Mouse (Mus musculus): ENCODE results near the gene D17Wsu92e.
A peak's percentile ranks its signal among the peaks of the same experiment; 100 is the strongest.
"Not testable (repeated sequence)": the region's sequence is repeated elsewhere in the genome, so short reads cannot be mapped to it uniquely, and the experiment has no call there.

Gene D17Wsu92e

DNA sequence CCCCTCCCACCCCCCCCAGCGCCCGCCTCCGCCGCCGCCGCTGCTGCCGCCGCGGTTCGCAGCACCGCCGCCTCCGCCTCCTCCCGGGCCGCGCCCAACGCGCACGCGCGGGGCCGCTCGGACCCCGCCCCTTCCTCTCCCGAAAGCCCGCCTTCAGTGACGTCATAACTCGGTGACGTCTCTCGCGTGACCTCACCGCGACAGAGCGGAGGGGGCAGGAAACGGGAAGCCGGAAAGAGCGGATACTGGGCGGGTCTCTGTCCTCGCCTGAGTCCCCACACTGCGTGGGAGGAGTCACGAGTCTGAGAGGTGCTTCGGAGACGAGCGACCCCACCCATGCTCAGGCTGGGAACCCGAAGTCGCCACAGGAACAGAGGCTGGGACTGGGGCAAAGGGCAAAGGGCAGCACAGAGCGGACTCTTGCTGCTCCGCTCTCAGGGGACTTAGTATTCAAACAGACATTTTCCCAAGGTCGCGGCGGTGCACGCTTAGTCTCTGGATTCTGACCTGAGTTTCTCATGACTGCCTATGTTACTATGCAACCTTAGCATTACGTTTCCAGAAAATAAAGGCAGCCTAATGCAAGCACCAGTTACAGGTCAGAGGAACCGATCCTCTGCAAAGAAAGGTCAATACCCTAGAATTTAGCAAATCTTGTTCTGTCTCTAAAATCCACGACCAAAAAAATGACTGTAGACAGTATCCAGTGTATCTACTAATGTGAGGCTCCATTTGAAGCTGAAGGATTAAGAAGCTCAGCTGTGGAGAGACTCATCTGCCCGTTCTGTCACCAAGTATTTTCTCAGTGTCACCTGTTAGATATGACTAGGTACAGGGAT is at the start of gene D17Wsu92e:
TSS of gene D17Wsu92e (minus strand) at position 81 of the 839 bp plus-strand sequence.
- peak; percentile 99 for DNase-seq

DNA sequence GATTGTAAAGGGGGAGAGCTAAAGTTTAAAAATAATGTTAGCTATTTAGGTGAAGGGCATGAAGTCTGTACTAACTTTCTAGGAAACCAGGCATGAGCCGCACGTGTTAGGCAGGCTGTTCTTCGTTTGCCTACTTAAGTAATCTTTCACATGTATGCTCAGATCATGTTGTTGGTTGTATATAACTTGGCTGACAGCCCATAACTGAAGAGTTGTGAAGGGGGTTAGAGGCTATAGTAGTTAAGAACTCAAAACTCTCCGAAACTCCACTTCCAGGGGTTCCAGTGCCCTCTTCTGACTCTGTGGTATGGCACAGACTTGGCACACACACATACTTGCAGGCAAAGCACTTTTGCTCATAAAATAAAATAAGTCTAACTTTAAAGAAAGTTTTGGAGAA is 46.3 kb upstream of the D17Wsu92e start:
- DNase-seq: no peak

DNA sequence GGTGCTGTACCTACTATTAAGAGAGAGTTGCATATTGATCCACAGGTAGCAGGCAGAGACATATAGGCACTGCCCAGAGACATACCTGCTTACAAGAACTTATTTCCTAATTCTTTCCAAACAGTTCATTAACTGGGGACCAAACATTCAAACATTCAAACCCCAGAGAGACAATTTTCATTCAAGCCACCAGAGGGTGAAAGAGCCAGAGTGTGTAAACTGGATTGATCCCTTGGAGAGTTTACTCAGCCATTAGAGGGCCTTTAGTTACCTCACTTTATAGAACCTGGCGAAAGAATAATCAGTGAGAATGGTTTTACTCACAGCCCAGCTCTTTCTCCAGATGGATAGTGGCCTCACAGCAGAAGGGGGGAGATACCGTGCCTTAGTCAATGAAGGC is 45.0 kb upstream of the D17Wsu92e start:
- no peak for DNase-seq

DNA sequence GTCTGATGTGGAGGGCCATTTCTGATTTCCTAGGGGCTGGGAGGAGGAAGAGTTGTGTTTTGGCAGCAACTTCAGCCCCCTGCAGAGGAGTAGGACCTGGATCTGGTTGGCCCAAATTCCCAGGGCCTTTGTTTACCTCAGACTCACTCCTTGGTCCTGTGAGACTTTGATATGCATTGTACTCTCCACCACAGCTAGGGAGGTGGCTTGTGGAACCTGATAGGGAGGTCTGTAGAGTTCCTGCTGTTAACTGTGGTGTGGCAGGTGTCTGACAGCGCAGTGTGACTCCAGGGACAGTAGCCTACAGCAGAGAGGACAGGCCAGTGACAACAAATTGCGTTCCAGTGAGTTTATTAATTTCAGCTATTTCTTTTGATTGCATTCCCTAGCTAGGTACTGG is 38.7 kb upstream of the D17Wsu92e start:
- no peak for DNase-seq

DNA sequence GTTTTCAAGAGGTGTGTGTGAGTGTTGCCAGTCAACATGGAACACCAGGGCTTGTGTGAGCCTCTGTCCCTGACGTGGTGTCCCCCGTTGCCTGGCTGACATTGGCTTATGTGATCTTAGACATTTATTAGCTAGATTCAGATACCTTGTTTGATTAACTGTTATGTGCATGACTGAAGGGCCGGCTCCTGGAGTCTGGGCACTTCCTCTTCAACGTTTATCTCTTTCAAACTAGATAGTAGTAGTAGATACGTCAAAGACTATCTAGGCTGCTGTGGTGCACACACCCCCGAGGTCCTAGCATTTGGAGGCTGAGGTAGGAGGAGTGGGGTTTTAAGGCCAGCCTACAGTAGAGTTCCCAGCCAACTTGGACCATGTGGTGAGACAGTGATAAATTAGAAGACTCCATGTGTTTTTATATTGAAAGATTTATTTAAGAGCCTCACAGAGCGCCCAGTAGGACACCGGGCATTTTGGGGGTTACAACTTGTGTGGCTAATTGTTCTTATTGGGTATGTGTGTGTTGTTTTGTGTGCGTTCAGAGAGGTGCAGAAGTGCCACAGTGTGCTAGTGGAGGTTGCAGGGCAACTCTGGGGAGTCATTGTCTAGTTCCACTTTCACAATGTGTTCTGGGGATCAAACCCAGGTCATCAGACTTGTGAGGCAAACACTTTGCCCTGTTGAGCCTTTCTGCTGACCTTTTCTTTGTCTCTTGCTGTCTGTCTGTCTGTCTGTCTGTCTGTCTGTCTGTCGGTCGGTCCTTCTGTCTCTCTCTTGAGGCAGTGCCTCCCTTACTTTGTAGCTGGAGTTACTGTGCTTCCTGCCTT is 37.4 kb upstream of the D17Wsu92e start:
- no peak for DNase-seq

DNA sequence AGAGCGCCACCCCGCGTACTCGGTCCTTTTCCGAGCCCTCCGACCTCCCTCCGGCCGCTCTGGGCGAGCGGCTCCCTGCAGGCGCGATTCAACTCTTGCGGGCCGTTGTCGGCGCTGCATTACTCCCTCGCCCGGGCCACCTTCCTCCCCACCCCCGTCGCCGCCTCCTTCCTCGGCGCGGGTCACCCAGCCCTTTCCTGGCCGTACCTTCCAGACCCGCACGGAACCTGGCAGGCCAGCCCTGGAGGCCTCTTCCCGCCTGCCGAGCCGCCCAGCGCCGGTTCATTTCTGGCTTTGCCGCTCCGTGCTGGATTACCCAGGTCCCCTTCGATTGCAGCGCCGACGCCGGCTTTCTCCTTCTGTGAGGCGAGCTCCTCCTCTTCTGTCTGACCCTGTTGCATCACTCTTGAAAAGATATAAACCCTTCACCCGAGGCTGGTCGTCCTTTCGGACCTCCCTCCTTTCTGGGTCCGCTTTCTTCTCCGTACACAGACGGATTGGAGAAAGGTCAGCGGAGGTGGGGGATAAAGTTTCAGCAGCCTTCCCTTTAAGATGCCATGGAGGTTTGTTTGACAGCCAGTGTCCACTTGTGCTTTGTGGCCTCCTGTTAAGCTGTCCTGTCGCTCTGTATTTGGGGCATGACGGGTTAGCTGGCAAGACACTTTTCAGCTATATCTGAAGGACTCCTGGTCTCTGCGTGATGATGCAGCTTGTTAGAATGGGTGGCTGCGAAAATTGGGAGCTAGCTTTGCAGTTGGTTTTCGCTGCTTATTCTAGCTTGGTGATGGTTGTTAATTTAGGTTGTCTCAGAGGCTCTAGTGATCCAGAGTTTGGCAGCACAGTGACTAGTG is 36.6 kb upstream of the D17Wsu92e start:
- peak; percentile 57 for DNase-seq

DNA sequence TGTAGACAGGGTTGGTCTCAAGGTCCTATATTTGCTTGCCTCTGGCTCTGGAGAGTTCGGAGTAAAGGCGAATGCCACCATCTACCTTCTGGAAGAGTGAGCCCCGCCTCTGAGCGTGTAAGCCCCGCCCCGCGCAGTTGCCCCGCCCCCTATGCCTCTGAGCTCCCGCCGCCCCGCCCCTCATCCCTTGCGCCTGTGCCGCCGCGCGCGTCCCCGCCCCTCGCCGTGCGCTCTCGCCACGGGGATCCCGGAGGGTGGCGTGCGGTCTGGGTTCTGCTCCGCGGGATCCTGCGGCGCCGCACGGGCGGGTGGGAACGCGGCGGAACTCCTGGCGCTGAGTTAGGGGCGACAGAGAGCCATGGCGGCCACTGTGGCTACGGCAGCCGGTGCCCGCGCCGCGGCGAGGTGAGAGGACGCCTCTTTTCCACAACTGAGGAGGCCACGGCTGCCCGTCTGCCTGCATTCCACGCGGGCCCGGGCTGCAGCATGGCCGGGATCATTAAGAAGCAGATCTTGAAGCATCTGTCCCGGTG is 35.9 kb upstream of the D17Wsu92e start, which contains the start of gene Uhrf1bp1:
TSS of gene Uhrf1bp1 (plus strand) at position 177 of the 533 bp plus-strand sequence.
- DNase-seq: peak; percentile 90

DNA sequence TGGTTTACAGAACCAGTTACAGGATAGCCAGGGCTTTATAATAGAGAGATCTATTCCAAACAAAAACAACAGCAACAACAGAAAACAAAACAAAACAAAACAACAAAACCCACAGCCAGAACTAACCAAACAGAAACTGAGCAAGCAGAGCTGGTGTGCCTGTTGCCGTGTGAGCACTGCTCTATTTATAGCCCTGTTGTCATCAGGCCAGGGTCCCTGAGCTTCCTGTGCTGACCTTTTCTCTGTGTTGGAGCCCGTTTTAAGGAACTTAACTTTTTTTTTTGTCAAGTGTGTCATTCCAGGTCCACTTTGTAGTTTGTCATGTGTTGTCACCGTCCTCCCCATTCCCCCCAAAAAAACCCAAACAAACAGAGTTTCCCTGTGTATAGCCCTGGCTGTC is 30.6 kb upstream of the D17Wsu92e start:
- no peak for DNase-seq

DNA sequence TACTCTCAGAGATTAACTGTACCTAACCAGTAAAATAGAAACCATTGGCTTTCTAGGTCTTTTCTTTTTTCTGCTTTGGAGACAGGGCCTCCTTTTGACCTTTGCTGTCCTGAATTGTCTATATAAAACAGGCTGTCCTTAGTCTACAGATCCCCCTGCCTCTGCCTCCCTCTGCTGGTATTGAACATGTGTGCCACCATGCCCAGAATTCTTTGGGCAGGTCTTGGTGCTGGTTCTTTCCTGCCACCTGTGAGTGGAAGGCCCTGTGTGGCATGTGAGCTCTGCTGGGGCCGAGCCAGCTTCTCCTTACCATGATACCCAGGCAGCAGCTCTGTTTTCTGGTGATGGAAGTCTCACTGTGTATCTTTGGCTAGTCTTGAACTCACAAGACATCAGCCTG is 27.9 kb upstream of the D17Wsu92e start:
- DNase-seq: no peak

DNA sequence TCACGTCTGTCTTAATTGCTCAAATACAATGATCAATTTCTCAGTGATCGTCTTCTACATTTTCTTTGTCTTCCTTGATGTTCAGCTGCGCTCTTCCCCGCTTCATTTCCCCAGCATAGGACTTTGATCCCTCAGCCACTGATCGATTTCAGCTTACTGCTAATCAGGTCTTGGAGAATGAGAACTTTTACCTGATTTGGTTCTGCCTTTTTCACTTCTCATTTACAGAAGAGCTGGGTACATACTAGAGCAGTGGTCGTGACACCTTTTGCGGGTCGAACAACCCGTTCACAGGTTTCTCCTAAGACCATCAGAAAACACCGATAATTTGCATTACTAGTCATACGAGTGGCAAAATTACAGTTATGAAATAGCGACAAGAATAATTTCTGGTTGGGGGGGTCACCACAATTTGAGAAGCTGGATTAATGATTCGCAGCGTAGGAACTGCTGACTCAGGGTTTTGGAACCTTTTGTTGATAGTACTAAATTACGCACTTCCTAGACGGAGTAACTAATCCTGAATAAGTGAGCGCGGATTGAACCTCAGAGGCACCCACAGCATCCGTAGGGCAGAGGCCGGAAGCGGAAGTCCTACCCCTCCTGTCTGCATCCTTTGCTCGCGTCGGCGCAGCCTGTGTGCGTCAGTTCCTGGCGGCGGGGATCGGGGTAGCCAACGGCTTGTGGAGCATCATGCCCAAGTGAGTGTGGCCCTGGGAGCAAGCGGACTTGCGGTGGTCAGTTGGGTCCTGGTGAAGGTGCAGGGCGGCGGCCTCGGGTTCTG is 19.2 kb upstream of the D17Wsu92e start:
- peak; percentile 91 for DNase-seq

DNA sequence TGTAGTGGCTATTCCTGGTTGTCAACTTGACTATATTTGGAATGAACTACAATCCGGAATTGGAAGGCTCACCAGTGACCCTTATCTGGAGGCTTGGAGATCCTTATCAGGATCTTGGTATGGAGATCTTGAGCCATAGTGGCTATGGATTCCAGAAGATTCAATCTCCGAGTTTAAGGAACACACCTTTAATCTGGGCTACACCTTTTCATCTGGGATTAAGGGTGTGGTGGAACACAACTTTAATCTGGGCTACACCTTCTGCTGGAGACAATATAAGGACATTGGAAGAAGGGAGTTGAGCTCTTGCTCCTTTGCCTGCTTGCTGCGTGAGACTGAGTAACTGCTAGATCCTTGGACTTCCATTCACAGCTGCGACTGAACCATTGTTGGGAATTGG is 17.4 kb upstream of the D17Wsu92e start, which contains the start of gene Snrpc:
TSS of gene Snrpc (plus strand) at position 301 of the 400 bp plus-strand sequence.
- not testable (repeated sequence) for DNase-seq

DNA sequence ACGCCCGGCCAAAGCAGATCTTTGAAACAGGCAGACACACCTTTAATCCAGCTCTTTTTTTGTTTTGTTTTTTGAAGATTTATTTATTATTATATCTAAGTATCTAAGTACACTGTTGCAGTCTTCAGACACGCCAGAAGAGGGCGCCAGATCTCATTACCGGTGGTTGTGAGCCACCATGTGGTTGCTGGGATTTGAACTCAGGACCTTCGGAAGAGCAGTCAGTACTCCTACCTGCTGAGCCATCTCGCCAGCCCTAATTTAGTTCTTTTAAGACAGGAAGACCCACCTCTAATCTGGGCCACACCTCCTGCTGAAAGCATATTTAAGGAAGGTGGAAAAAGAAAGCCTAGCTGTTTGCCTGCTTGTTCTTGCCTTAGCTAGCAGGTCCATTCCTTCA is 10.0 kb upstream of the D17Wsu92e start:
- peak; percentile 65 for DNase-seq

DNA sequence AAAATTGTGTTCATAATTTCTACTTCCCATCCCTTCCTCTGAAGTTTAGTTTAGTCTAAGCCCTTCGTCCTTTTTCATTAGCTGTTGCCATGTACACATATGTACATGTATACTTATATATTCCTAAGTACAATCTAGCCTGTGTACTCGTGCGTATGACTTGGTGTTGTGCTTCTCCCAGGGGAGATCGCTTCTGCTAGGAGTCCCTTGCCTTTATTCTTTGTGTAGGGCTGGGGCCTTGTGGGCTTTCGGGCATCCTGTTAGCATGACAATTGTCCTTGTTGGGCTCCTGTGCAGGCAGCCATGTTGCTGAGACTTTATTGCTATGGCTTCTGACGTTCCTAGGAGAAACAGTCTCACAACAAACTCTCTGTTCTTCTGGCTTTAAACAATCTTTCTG is 7.1 kb upstream of the D17Wsu92e start:
- DNase-seq: no peak

DNA sequence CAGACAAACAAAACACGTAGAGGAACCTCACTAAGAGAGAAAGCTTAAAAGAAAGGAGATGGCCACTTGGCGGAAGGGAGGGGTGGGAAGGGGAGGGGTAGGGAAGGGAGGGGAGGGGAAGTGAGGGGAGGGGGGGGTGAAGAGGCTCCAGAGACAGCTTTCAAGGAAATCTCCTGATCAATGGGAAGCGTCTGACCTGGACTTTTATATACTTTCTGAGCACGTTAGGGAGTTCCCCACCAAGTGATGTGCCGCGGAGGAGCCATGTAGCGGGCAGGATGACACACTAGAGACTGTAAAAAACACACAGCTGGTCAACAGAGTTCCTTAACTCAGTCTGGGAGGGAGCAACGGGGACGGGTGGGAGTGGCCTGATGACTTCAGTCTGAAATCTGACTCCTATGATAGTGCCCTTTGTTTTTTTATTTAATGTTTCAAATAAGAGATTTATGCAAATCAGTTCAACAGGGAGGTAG is 6.5 kb upstream of the D17Wsu92e start:
- DNase-seq: peak; percentile 43

DNA sequence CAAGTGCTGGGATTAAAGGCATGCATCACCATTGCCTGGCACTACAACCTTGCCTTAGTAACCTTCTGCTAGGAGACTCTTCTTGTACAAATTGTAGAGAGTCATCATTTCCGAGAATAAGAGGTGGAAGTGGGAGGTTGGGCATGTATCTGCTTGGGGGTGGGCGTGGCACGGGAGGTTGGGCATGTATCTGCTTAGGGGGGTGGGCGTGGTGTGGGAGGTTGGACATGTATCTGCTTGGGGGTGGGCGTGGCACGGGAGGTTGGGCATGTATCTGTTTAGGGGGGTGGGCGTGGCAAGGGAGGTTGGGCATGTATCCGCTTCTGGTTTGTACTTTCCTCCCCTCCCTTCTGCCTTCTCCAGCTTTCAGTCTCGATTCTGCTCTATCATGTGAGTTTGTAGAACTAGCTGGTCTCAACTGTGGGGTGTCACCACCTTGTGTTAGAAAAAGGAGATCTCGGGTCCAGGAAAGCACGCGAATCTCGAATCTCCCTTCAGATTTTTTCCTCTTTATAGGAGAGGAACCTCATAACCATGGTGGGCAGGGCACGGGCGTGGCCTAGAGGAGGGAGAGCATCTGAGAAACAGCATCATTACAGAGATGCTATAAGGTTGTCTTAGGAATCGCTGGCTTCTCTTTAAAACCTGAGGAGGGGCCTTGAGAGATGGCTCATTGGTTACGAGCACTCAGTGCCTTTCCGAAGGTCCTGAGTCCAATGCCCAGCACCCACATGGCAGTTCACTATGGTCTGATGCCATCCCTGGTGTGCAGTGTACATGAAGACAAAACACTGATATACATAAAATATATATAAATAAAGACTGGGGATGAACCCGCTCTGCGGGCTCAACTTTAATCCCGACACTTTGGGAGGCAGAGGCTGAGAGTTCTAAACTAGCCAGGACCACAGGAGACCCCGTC is 5.8 kb upstream of the D17Wsu92e start:
- DNase-seq: peak; percentile 88

DNA sequence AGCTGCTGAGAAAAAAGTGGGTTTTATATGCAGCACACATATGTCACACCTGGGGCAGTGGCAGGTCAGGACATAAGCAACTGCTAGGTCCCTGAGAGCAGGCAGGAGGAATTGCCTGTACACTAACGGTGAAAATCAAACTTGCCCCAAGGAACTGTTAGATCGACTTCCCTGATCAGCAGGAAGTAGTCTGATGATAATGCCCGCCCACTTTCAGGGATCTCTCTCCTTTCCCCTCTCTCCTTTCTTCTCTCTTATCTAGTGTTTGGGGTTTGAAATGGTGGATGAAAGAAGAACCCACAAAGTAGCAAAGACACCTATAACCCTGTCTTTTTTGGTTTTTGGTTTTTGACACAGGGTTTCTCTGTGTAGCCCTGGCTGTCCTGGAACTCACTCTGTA is 5.1 kb upstream of the D17Wsu92e start:
- DNase-seq: peak; percentile 21

DNA sequence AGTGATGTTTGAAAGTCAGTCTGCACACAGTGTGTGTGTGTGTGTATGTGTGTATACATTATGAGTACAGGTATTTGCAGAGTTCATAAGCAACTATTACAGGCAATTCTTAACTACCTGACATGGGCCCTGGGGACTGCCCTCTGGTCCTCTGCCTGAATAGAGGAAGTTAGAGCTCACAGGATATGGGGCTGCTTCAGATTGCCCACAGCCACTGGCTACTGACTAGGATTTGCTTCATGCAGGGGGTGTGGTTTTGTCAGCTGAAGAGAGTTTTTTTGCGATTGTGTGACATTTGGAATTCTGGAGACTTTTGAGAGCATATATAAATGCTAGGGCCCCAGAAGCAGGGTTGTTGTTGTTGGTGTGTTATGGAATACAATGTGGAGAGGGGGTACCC is 4.5 kb upstream of the D17Wsu92e start:
- no peak for DNase-seq

DNA sequence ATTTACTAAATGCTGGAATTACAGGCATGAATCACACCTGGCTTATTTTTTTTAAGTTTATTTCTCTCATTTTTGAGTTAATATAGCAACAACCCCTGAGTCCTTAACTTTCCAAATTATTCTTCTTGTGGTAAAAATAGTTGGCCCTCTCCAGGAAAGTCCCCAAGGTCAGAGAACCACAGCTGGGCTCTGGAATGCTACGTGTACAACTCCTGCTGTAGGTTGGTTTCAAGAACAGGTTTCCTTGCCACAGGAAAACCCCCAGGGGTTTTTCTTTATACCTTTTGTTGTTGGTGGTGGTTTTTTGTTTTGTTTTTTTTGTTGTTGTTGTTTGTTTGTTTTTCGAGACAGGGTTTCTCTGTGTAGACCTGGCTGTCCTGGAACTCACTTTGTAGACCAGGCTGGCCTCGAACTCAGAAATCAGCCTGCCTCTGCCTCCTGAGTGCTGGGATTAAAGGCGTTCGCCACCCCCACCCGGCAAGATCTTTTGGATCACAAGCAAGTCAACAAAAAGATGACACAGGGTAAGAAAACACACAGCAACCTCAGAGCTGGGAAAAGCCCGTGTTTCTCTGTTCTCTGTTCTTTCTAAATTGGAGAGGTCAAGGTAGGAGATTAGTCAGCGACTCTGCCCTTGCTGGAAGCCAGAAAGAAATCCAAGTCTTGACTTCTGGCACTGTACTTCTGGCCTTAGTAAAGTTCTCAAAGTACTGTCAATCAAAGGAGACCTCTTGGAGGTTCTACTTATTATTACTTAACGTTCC is 2.9 kb upstream of the D17Wsu92e start:
- no peak for DNase-seq
